Comparison of ENCODE assay signal across 12 mouse cellular contexts in the genomic region with DNA sequence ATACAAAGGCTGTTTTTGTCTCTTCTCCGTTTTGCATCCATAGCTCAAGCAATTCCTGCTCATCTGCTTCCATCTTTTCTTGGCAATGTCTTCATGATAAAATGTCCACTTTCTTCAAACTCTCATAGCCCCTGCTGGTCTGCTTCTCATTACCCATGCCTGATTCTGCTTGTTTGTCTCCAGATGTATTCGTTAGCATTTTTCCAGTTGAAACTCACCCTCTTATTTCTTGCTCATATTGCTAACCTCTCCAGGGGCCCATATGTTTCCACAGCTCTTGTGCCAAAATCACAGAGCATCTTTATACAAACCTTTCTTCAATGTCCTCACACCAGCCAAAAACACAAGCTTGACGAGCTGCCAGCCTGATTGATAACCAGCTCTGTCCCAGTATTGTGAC.
"Had no signal": no experiment of that assay in that cellular context is flagged by ENCODE, and none has a peak within 500 bp of the region (broad histone marks: within the 10 kb centered on the region; RNA-seq: fewer than 3 reads in every experiment).

No protein-coding gene starts in this region.

- H3K27ac ChIP-seq: left cerebral cortex, adult 2 months; limb, embryonic 13.5 days; liver, embryonic 15.5 days; midbrain, embryonic 13.5 days; neural tube, embryonic 12.5 days; stomach, postnatal 0 days had no signal

- DNase-seq: kidney, postnatal 25 days; lung, adult 2 months; lung, postnatal 36 days; thymus, postnatal 4 days had no signal

- H3K4me3 ChIP-seq: left cerebral cortex, adult 2 months; limb, embryonic 13.5 days; liver, embryonic 15.5 days; midbrain, embryonic 13.5 days; neural tube, embryonic 12.5 days had no signal

- ATAC-seq: lung, postnatal 0 days; midbrain, embryonic 13.5 days had no signal

- H3K27me3 ChIP-seq: limb, embryonic 13.5 days; liver, embryonic 15.5 days; midbrain, embryonic 13.5 days; neural tube, embryonic 12.5 days had no signal

- H3K9ac ChIP-seq: limb, embryonic 13.5 days; liver, embryonic 15.5 days; midbrain, embryonic 13.5 days; neural tube, embryonic 12.5 days had no signal

- H3K4me2 ChIP-seq: limb, embryonic 13.5 days; liver, embryonic 11.5 days; liver, embryonic 15.5 days; midbrain, embryonic 13.5 days; neural tube, embryonic 12.5 days had no signal

- H3K36me3 ChIP-seq: limb, embryonic 13.5 days; liver, embryonic 15.5 days; midbrain, embryonic 13.5 days; neural tube, embryonic 12.5 days had no signal

- H3K9me3 ChIP-seq: limb, embryonic 13.5 days; liver, embryonic 15.5 days; midbrain, embryonic 13.5 days; neural tube, embryonic 12.5 days had no signal

- H3K4me1 ChIP-seq: limb, embryonic 13.5 days; liver, embryonic 15.5 days; midbrain, embryonic 13.5 days; neural tube, embryonic 12.5 days had no signal
